Mouse (Mus musculus) right cerebral cortex, postnatal 36 days (tissue): ENCODE results near the gene Amigo1.
"Not testable (repeated sequence)": the region's sequence is repeated elsewhere in the genome, so short reads cannot be mapped to it uniquely, and the experiment has no call there.

Source experiments
- DNase-seq, 2 experiments: peaks; one replicate each; pipeline ENCODE4 v3.0.0; 2022; ENCODE audit warnings: low spot score in 2 of 2, mixed read lengths in 1 of 2

Amigo1 gene

DNA sequence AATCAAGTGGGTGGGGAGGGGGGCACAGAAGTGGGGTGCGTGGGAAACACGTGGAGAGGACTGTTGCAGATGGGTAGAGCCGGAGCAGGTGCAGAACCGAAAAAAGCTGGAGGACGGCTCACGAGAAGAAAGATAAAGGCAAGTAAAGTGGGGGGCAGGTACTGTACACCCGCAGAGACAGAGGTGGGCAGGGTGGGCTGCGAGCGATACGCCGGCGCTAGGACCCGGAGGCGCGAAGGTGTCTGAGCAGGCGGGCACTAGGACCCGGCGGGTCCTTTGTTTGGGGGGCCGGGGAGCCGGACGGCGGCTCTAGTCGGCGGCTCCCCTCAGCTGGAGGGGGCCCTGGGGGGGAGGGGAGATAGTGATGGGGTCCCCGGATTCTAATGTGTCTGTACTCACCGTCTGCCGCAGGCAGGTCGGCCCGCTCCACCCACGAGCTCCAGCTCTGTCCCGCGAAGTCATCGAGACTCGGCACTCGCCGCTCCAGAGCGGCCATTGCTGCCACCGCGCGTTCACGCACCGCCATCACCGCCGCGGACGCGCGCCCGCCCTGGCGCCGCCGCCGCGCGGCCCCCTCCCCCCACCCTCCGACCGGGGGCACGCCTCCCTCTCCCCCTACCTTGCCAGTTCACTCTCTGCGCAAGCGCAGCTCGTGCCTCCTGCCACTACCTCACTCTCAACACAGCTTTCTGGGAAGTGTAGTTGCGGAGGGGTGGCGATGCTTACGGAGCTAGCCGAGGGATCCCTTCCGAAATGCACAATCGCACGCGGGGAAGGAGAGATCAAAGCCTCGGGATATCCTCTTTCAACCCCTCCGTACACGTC lies 24.0 kb downstream of the Amigo1 start:
- DNase-seq: peak; percentile 92

DNA sequence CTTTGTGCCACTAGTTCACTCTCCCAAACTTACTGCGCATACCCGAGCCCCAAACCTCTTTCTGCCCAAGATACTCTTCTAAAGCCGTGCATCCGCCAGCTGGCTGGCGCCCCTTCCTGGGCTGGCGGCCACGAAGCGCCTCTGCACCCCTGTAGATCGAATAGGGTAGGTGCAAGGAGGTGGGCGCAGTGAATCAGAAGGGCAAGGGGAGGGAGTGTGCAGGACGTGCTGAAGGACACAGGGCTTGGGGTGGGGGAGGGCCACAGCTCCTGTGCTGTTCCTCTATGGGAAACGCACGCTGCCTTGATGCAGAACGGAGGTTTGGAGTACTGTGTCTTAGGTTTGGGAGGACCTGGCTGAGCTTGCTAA lies 24.6 kb downstream of the Amigo1 start, which contains the start of gene Atxn7l2:
Gene Atxn7l2, minus strand, starts transcription at position 164 of the 369 bp plus-strand sequence.
- peak; percentile 74 to 79 for DNase-seq

DNA sequence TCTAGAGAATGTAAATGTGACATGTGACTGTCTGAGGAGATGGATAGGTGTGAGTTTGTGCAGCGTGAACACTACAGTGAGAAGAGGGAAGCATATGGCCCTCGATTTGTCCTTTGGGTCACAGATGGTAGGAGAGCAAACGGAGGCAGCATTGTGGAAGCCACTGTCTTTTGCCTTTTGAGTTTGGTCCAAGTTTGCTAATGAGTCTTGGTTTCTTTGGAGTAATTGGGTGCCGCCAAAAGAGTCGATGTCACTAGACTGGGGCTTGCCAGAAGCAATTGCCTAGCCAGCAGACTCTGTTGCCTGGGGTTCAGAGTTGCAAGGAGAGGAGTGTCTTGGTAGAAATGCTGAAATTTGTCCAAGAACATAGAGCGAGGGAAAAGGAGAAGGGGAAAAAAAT lies 25.7 kb downstream of the Amigo1 start:
- DNase-seq: no peak

DNA sequence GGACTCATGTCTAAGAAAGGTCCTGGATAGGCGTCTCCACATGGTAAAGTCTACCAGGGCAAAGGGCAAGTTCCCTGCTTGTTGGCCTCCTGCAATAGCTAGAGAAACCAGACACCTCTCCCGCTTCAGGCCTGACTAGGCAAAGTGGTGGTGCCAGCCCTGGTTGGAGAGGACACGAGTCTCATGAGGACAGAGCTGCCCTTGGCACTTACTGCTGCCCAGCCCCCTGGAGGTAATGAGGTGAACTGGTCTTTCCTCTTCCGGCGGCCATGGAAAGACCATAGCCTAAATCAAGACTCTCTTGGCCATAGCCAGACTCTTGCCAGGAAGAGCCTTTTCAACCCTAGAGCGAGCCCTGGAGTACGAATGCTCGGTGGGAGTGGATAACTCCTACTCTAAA lies 26.3 kb downstream of the Amigo1 start:
- no peak for DNase-seq

DNA sequence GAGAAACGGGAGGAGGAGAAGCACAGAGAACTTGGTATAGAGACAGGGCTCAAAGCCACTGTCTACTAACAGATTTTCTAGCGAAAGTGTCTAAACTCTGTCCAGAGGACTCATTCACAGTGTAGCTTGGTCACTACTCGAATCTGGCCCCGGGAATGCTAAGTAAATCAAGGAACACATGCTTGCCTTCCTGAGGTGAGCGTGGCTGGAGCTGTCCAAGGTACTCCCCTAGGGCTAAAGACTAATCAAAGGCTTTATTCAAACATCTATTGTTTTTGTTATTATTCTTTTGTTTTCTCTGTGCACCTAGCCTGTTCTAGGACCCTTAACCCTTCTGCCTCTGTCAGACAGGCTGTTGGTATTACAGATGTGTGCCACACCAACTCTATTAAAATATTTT lies 28.6 kb downstream of the Amigo1 start:
- DNase-seq: no peak

DNA sequence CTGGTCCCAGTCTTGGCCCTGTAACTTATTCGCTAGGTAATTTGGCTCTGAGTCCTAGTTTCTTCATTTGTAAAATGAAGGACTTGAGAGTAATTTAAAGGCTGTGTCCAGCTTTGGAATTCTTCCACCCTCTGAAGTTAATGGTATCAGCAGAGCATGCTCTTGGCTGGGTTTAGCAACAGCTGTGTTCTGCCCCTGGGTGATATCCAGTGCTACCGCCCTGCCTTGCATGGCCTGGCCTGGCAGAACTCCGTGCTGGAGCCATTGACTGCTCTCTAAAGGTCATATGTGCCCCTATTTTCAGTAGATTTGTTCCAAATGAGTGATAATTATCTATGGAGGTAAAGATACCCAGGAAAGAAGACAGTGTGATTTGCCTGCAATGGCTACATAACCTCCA lies 34.5 kb downstream of the Amigo1 start:
- DNase-seq: no peak

DNA sequence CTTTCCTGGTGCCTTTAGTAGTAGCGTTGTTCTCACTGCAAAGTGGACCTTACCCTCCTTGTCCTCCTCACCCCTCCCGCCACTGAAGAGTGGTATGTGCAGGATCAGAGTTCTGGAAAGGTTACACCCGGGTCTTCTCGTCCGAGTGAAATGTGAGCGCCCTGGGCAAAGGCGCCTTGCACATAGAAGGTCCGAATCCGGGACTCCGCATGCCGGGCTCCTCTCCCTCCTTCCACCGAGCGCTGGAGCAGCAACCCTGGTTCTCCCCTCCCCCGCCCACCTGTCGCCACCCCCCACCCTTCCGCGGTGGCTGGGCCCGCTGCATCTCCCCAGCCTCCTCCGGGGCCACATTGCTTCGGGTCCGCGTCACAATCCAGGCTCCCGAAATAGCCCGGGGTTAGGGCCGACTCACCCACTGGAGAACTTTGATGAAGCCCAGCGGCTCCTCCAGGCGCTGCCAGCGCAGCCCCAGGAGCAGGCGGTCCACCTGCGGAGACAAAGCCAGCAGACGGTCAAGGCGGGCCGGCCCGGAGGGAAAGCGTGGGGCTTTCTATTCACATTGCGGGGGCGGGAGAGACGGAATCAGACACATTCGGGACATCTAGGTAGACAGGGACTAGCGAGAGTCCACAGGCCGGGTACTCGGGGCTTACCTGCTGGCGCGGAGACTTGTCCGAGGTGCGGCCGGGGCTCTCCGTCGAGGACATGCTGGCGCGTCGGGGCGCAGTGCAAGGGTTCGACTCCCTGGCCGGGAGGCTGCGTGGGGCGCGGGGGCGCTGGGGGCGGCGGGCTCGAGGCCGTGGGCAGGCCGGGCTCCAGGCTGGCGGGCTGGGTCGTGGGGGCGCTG lies 39.8 kb downstream of the Amigo1 start:
- no peak for DNase-seq

DNA sequence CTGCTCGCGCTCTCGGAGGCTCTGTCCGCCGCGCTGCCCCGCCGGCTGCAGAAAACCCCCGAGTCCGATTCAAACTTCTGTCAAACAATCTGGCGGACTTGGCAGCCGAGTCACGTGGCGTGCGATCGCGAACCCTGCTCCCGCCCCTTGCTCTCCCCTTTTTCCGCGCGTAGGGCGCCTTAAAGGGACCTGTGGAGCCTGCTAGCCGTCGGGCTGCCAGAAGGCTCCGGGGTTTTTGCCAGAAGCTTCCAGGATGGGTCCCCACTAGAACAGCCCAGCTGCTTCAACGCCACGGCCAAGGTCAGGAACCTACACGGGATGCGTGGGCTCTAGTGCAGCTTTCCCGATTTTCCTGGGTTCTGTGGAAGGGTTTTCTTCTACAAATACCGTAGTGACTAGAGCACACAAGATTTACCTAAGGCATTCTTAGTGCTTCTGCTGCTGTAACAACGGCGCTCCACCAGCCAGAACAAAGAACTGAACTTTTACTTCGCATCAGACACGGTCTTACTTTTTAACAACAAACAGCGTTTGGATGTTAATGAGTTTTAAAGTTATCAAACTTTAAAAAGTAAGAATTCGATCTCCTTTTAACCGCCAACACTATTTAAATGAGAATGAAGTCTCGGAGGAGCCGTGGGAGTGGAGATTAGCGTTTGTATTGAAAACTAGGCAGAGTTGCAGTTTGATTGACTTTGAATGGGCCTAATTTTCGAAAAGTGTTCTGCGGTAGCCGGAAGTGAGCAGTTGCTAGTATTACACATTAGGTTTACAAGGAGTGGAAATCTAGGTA lies 40.6 kb downstream of the Amigo1 start, which contains the start of gene Sypl2:
Gene Sypl2, minus strand, starts transcription at position 91 of the 793 bp plus-strand sequence.
- no peak for DNase-seq

DNA sequence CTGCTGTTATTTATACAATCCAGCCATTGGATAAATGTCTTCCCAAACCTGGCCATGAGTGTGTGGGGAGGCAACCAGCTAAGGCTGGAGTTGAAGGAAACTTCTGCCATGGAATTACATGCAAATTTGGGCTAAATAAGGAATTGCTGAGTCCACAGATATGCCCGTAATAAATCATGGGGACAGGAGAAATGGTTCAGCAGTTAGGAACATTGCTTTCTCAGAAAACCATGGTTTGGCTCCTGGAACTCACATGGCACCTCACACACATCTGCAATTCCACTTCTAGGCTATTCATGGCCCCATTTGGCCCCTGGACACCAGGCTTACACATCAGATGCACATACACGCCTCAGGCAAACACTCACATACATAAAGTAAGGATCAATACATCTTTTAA lies 41.4 kb downstream of the Amigo1 start:
- no peak for DNase-seq

DNA sequence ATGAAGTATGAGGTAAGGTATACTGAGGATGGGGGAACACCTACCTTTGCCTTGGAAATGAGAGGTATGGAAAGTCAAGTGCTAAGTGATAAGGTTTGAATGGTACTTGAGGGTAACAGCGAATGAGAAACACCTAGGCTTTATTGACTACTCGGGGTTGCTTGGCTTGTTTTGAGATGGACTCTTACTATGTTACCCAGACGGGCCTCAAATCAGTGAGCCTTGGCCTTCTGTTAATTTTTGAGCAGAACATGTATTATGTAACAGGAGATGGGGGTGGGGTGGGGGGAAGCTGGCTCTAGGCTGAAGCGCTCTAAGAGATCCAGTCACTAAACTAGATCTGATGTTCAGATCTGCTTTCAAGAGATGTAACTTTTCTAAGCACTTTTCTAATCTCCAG lies 45.5 kb downstream of the Amigo1 start:
- DNase-seq: no peak

DNA sequence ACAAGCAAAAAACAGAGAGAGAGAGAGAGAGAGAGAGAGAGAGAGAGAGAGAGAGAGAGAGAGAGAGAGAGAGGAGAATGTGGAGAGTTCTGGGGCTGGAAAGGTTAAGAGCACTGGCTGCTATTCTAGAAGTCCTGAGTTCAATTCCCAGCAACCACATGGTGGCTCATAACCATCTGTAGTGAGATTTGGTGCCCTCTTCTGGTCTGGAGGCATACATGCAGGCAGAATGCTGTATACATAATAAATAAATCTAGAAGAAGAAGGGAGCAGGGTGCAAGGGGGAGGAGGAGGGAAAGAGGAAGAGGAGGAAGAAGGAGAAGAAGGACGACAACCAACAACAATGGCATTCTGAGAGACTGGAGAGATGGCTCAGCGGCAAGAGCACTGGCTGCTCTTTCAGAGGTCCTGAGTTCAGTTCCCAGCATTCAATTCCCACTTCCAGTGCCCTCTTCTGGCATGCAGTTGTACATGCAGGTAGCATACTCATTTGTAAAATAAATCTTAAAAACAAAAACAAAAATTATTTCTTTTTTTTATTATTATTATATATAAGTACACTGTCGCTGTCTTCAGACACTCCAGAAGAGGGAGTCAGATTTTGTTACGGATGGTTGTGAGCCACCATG lies 51.5 kb downstream of the Amigo1 start:
- not testable (repeated sequence) for DNase-seq

DNA sequence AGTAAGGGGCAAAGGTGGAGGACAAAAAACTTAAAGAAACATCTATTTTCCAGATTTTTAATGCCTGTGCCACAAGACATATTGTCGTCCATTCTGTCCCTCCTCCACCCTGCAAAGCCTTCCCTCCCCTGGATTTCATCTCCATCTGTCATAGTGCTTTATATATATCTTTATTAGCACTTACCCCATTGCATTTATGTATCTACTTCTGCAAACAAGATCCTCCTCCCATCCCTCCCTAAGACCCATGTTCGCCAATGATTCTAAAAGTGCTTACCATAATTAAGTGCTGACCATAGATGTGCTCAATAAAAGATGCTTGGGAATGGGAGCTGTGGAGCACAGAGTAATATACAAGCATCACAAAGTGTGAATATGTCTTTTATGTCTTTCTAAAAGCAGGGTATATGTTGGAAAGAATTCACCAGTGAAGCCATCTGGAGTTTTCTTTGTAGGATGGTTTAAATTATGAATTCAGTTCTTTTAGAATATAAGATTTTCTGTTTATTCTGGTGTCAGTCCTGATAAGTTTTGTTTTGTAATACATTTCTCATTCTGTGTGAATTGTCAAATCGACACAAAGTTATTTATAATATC lies 55.2 kb downstream of the Amigo1 start:
- DNase-seq: no peak
